Mouse (Mus musculus) G1E (cell line): Measurements from ENCODE around the gene Rps15. TPM values are rescaled to one million over a fixed set of nuclear protein-coding genes. Genes with fewer than 3 reads are reported as not detected.

Experiments used
- ATAC-seq: 2 replicates; pipeline ENCODE4 v1.8.0; 2016; ENCODE audit warnings: mild to moderate bottlenecking; ENCODE audit not compliant: insufficient number of reproducible peaks, poor library complexity, low FRiP score, severe bottlenecking; ENCODE audit errors: extremely low read depth
- DNase-seq: peaks from one replicate; pipeline ENCODE4 v3.0.0; 2012; ENCODE audit warnings: low spot score
- H3K27me3 ChIP-seq: 2 replicates; pipeline ENCODE4 v1.6.1; 2012; ENCODE audit warnings: mild to moderate bottlenecking, low read length, inconsistent platforms; ENCODE audit not compliant: insufficient read depth
- H3K36me3 ChIP-seq: replicated peaks from 2 replicates; pipeline ENCODE3; 2012; ENCODE audit warnings: mild to moderate bottlenecking, inconsistent platforms
- H3K4me1 ChIP-seq: 2 replicates; pipeline ENCODE4 v1.6.1; 2012; ENCODE audit warnings: low read depth, low read length, inconsistent platforms, mixed read lengths; ENCODE audit not compliant: insufficient read depth
- H3K4me3 ChIP-seq: 2 replicates; pipeline ENCODE4 v1.5.1; 2012; ENCODE audit warnings: low read depth, mild to moderate bottlenecking, inconsistent platforms, low read length, moderate library complexity, mixed read lengths
- H3K9me3 ChIP-seq: replicated peaks from 2 replicates; pipeline ENCODE4 v1.6.1; 2012; ENCODE audit warnings: inconsistent platforms
- CTCF ChIP-seq: IDR thresholded peaks from 2 replicates; pipeline ENCODE4 v1.5.1; 2012; ENCODE audit warnings: low read depth, low read length, inconsistent platforms, mixed read lengths
- GATA1 ChIP-seq: IDR thresholded peaks from 2 replicates; pipeline ENCODE4 v1.6.1; 2012; ENCODE audit warnings: borderline replicate concordance, low read length, inconsistent platforms, mixed read lengths
- GATA2 ChIP-seq: IDR thresholded peaks from 2 replicates; pipeline ENCODE4 v1.6.1; 2012; ENCODE audit warnings: low read depth, low read length, inconsistent platforms, borderline replicate concordance
- POLR2AphosphoS5 ChIP-seq: IDR thresholded peaks from 2 replicates; pipeline ENCODE4 v1.6.1; 2012; ENCODE audit warnings: low read depth, low read length, inconsistent platforms; ENCODE audit not compliant: insufficient replicate concordance
- TAL1 ChIP-seq: conservative IDR thresholded peaks from 2 replicates; pipeline ENCODE4 v1.6.1; 2012; ENCODE audit warnings: low read depth, low read length, inconsistent platforms, mixed read lengths
- polyA plus RNA-seq: library from polyadenylated mRNA; stranded (reverse); fragments of >175 nt; gene quantifications from 2 replicates; pipeline ENCODE4 v1.2.3, GENCODE M21; 2012
- total RNA-seq, 2 experiments: library from RNA; stranded (forward) in 1 of 2; stranded (reverse) in 1 of 2; fragments of 200-1000 nt in 1 of 2; fragments of >200 nt in 1 of 2; fragmentation: Nextera tagmentation in 1 of 2; gene quantifications; 2 replicates each; pipeline ENCODE4 v1.2.3; 2014 to 2017

The Rps15 gene
- total and polyA plus RNA-seq, 3 experiments = 3,110 to 11,583 (median 3,548) TPM

- ATAC-seq (peak; percentile 73), DNase-seq (peak; percentile 87)
- peaks cover 91% of the 10 kb centered on the region for H3K4me1 ChIP-seq
Observed at GRCm38 (mm10) chr10:80320340-80320760, 28.1 kb downstream of the Rps15 start, which contains the start of gene 2310011J03Rik. 2310011J03Rik (minus strand) TSS chr10:80320537.

GRCm38 (mm10) chr10:80321014-80321669 is 28.9 kb downstream of the Rps15 start:
- ATAC-seq (no peak), DNase-seq (no peak)
- no peaks in the 10 kb centered on the region for H3K9me3 ChIP-seq
- H3K27me3 ChIP-seq = no peaks in the 10 kb centered on the region; the same call in 1 of the 2 replicates
- peaks cover 91% of the 10 kb centered on the region for H3K4me1 ChIP-seq
- TF ChIP-seq GATA2 (no peak), GATA1 (no peak), POLR2AphosphoS5 (no peak), TAL1 (no peak), CTCF (no peak)
- H3K4me3 ChIP-seq = peak overlapping the region; percentile 94; the same call in 1 of the 2 replicates
- H3K36me3 ChIP-seq = peaks cover 51% of the 10 kb centered on the region

More at GRCm38 (mm10) chr10:80320340-80320760, 28.1 kb downstream of the Rps15 start, which contains the start of gene 2310011J03Rik:
- Histone ChIP-seq H3K9me3 (0 out of 2 replicates have a peak, but pooled peaks cover 1% of the 10 kb centered on the region), H3K36me3 (peaks cover 59% of the 10 kb centered on the region), H3K27me3 (no peaks in the 10 kb centered on the region; the same call in 1 of the 2 replicates), H3K4me3 (peak within 1 kb of the TSS; percentile 94)
- TF ChIP-seq POLR2AphosphoS5 (no peak), TAL1 (no peak), GATA2 (no peak), GATA1 (no peak), CTCF (no peak)

GRCm38 (mm10) chr10:80321670-80322581 is 29.7 kb downstream of the Rps15 start:
- Histone ChIP-seq H3K9me3 (no peaks in the 10 kb centered on the region), H3K27me3 (no peaks in the 10 kb centered on the region; the same call in 1 of the 2 replicates), H3K4me1 (peaks cover 86% of the 10 kb centered on the region), H3K36me3 (peaks cover 44% of the 10 kb centered on the region), H3K4me3 (peak overlapping the region; percentile 93; the same call in 1 of the 2 replicates)
- DNase-seq (no peak), ATAC-seq (no peak)
- TF ChIP-seq POLR2AphosphoS5 = no peak
- no peak for TF ChIP-seq GATA1
- no peak for TF ChIP-seq TAL1
- TF ChIP-seq CTCF = no peak
- TF ChIP-seq GATA2 = no peak

- peaks cover 35% of the 10 kb centered on the region for H3K36me3 ChIP-seq
- no peaks in the 10 kb centered on the region; the same call in 1 of the 2 replicates for H3K27me3 ChIP-seq
- H3K4me1 ChIP-seq = peaks cover 80% of the 10 kb centered on the region
- ATAC-seq (no peak), DNase-seq (no peak)
- no peak for TF ChIP-seq GATA1
- TF ChIP-seq CTCF = no peak
- no peak for TF ChIP-seq GATA2
- no peak for TF ChIP-seq TAL1
- no peak for TF ChIP-seq POLR2AphosphoS5
- peak overlapping the region; percentile 93 for H3K4me3 ChIP-seq
- H3K9me3 ChIP-seq = no peaks in the 10 kb centered on the region
Observed at GRCm38 (mm10) chr10:80322811-80323211, 30.6 kb downstream of the Rps15 start.

GRCm38 (mm10) chr10:80323261-80324119 is 31.2 kb downstream of the Rps15 start:
- H3K4me3 ChIP-seq = peak overlapping the region; percentile 93
- TF ChIP-seq GATA1 = no peak
- no peak for TF ChIP-seq POLR2AphosphoS5
- TF ChIP-seq CTCF = no peak
- TF ChIP-seq GATA2 = no peak
- TF ChIP-seq TAL1 = no peak
- DNase-seq (peak; percentile 82), ATAC-seq (no peak)
- H3K27me3 ChIP-seq = no peaks in the 10 kb centered on the region; the same call in 1 of the 2 replicates
- H3K36me3 ChIP-seq = peaks cover 28% of the 10 kb centered on the region
- peaks cover 80% of the 10 kb centered on the region for H3K4me1 ChIP-seq
- H3K9me3 ChIP-seq = no peaks in the 10 kb centered on the region
